Mouse (Mus musculus): ENCODE measurements around the gene Sumo1. TPM values are rescaled to one million over a fixed set of nuclear protein-coding genes. Genes with fewer than 3 reads are reported as not detected.
"Not testable (repeated sequence)": the region's sequence is repeated elsewhere in the genome, so short reads cannot be mapped to it uniquely, and the experiment has no call there.

The Sumo1 gene
- total and polyA plus RNA-seq, 2 experiments from 2014 or later, result 71.3 to 186 TPM

DNA sequence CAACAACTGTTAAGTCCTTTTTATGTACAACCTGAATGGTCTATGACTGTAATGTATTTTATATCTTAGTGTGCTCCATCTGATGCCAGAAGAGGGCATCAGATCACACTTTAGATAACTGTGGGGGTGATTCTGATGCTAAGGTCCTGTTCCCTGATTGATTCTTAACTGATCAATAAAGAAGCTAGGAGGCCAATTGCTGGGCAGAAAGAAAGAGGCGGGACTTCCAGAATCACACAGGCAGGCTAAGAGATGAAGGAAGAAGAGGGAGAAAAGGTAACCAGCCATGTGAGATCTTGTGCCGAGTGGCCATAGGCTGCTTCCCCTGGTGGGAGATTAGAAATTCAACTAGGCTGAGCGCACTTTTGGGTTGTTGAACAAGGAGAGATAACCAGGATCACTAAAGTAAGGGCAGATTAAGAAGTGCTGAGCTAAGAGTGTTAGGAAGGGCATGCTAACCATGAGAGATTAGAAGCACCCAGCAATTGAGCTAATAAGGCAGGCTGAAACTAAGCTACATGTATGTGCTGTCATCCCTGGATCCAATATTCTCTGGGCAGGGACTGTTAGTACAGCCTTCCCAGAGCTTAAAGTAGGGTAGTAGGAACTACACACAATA is 19.3 kb downstream of the Sumo1 start:
- H3K27me3 ChIP-seq (ENCODE audit: control insufficient read depth, insufficient read depth, low read length), result no peaks in the 10 kb centered on the region
- peaks cover 34% of the 10 kb centered on the region for H3K36me3 ChIP-seq (replicated peaks; ENCODE audit: control insufficient read depth, insufficient read depth, low read length)
- no peak overlapping the region for H3K9ac ChIP-seq (replicated peaks; ENCODE audit: low read depth, low read length)
- DNase-seq (ENCODE audit: low spot score) (no peak), ATAC-seq (ENCODE audit: insufficient read depth, low read depth) (no peak)
- H3K4me3 ChIP-seq (ENCODE audit: low read depth, low read length), result no peak overlapping the region
- no peak overlapping the region for H3K4me2 ChIP-seq (ENCODE audit: low read depth, low read length)
- WGBS, result 84% methylated on average over 3 of the region's 3 CpGs
- H3K9me3 ChIP-seq (replicated peaks; ENCODE audit: control insufficient read depth, low read length), result no peaks in the 10 kb centered on the region
- H3K27ac ChIP-seq (ENCODE audit: low read depth), result no peak overlapping the region
- H3K4me1 ChIP-seq (ENCODE audit: control insufficient read depth, insufficient read depth), result no peaks in the 10 kb centered on the region
- no peak for TF ChIP-seq EP300 (IDR thresholded peaks at IDR 0.05; ENCODE audit: low read depth)
- no peak for TF ChIP-seq CTCF (IDR thresholded peaks at IDR 0.05; ENCODE audit: low read depth)

GRCm38 (mm10) chr1:59646502-59646901 is 24.1 kb downstream of the Sumo1 start:
- H3K27me3 ChIP-seq (ENCODE audit: control insufficient read depth, insufficient read depth, low read length); H3K4me1 ChIP-seq (ENCODE audit: control insufficient read depth, insufficient read depth); H3K4me3 ChIP-seq (ENCODE audit: low read depth, low read length); H3K27ac ChIP-seq (ENCODE audit: low read depth); ATAC-seq (ENCODE audit: insufficient read depth, low read depth); DNase-seq (ENCODE audit: low spot score); H3K4me2 ChIP-seq (ENCODE audit: low read depth, low read length); H3K9me3 ChIP-seq (replicated peaks; ENCODE audit: control insufficient read depth, low read length); H3K9ac ChIP-seq (replicated peaks; ENCODE audit: low read depth, low read length): not testable (repeated sequence)
- WGBS, result 91% methylated on average over 2 of the region's 2 CpGs
- H3K36me3 ChIP-seq (replicated peaks; ENCODE audit: control insufficient read depth, insufficient read depth, low read length), result peaks cover 49% of the 10 kb centered on the region

DNA sequence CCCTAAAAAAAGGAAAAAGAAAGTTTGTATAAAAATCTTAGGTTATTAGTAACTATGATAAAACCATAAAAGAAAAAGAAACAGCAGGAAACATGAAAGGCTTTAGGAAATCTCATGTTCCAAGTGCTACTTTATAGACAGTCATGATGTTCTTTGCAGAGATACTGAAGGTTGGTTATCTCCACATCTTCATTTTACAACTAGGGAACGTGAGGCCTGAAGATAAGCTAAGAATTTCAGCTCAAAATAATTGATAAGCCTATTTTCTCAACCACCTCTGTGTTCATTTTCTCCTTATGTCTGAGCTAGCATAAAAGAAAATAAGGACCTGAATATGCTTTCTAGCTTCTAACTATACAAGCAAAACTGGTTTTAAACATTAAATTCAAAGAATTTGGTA is 28.1 kb downstream of the Sumo1 start:
- no peaks in the 10 kb centered on the region for H3K4me1 ChIP-seq (ENCODE audit: control insufficient read depth, insufficient read depth)
- TF ChIP-seq EP300 (IDR thresholded peaks at IDR 0.05; ENCODE audit: low read depth) (no peak), CTCF (IDR thresholded peaks at IDR 0.05; ENCODE audit: low read depth) (no peak)
- peaks cover 27% of the 10 kb centered on the region for H3K36me3 ChIP-seq (replicated peaks; ENCODE audit: control insufficient read depth, insufficient read depth, low read length)
- H3K9me3 ChIP-seq (replicated peaks; ENCODE audit: control insufficient read depth, low read length), result no peaks in the 10 kb centered on the region
- DNase-seq (ENCODE audit: low spot score) (no peak), ATAC-seq (ENCODE audit: insufficient read depth, low read depth) (no peak)
- WGBS, result 44% methylated on average over 1 of the region's 1 CpGs
- H3K4me2 ChIP-seq (ENCODE audit: low read depth, low read length), result no peak overlapping the region
- H3K9ac ChIP-seq (replicated peaks; ENCODE audit: low read depth, low read length), result no peak overlapping the region
- no peak overlapping the region for H3K27ac ChIP-seq (ENCODE audit: low read depth)
- no peaks in the 10 kb centered on the region for H3K27me3 ChIP-seq (ENCODE audit: control insufficient read depth, insufficient read depth, low read length)
- no peak overlapping the region for H3K4me3 ChIP-seq (ENCODE audit: low read depth, low read length)

GRCm38 (mm10) chr1:59638371-59638770 is 32.3 kb downstream of the Sumo1 start:
- DNase-seq (ENCODE audit: low spot score) (no peak), ATAC-seq (ENCODE audit: insufficient read depth, low read depth) (no peak)
- no peak for TF ChIP-seq CTCF (IDR thresholded peaks at IDR 0.05; ENCODE audit: low read depth)
- TF ChIP-seq EP300 (IDR thresholded peaks at IDR 0.05; ENCODE audit: low read depth), result no peak
- Histone ChIP-seq H3K9ac (replicated peaks; ENCODE audit: low read depth, low read length) (no peak overlapping the region), H3K27me3 (ENCODE audit: control insufficient read depth, insufficient read depth, low read length) (no peaks in the 10 kb centered on the region), H3K4me3 (ENCODE audit: low read depth, low read length) (no peak overlapping the region), H3K4me2 (ENCODE audit: low read depth, low read length) (no peak overlapping the region), H3K9me3 (replicated peaks; ENCODE audit: control insufficient read depth, low read length) (no peaks in the 10 kb centered on the region), H3K36me3 (replicated peaks; ENCODE audit: control insufficient read depth, insufficient read depth, low read length) (peaks cover 17% of the 10 kb centered on the region), H3K4me1 (ENCODE audit: control insufficient read depth, insufficient read depth) (no peaks in the 10 kb centered on the region), H3K27ac (ENCODE audit: low read depth) (no peak overlapping the region)
- WGBS, result 77% methylated on average over 3 of the region's 3 CpGs

DNA sequence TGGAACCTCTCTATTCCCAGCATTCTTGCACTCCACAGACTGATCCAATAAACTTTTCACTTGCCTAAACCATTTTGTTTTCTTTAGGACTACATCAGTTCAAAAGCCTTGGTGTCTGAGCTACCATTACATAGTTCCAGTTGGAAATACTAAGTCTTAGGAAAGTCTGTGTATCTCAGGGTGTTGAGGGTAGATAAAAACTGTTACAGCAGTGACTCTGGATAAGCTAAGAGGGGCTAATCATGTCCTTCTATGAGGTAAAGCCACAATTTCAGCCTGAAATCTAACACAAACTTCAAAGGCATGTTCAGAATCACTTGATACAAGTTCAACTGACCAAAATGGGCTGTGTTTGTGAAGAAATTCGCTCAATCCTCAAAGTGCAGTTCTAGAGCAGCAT is 34.3 kb downstream of the Sumo1 start:
- no peak overlapping the region for H3K9ac ChIP-seq (replicated peaks; ENCODE audit: low read depth, low read length)
- H3K27me3 ChIP-seq (ENCODE audit: control insufficient read depth, insufficient read depth, low read length), result no peaks in the 10 kb centered on the region
- H3K4me2 ChIP-seq (ENCODE audit: low read depth, low read length), result no peak overlapping the region
- TF ChIP-seq EP300 (IDR thresholded peaks at IDR 0.05; ENCODE audit: low read depth) (no peak), CTCF (IDR thresholded peaks at IDR 0.05; ENCODE audit: low read depth) (no peak)
- H3K27ac ChIP-seq (ENCODE audit: low read depth), result no peak overlapping the region
- H3K9me3 ChIP-seq (replicated peaks; ENCODE audit: control insufficient read depth, low read length), result no peaks in the 10 kb centered on the region
- no peak overlapping the region for H3K4me3 ChIP-seq (ENCODE audit: low read depth, low read length)
- ATAC-seq (ENCODE audit: insufficient read depth, low read depth), result no peak
- H3K36me3 ChIP-seq (replicated peaks; ENCODE audit: control insufficient read depth, insufficient read depth, low read length), result peaks cover 3% of the 10 kb centered on the region; the same call in 1 of the 2 replicates
- no peaks in the 10 kb centered on the region for H3K4me1 ChIP-seq (ENCODE audit: control insufficient read depth, insufficient read depth)
- no peak for DNase-seq (ENCODE audit: low spot score)
- 71% methylated on average over 1 of the region's 1 CpGs for WGBS

GRCm38 (mm10) chr1:59633056-59633455 is 37.6 kb downstream of the Sumo1 start:
- Histone ChIP-seq H3K4me3 (ENCODE audit: low read depth, low read length) (no peak overlapping the region), H3K36me3 (replicated peaks; ENCODE audit: control insufficient read depth, insufficient read depth, low read length) (no peaks in the 10 kb centered on the region), H3K9ac (replicated peaks; ENCODE audit: low read depth, low read length) (no peak overlapping the region), H3K9me3 (replicated peaks; ENCODE audit: control insufficient read depth, low read length) (no peaks in the 10 kb centered on the region), H3K4me2 (ENCODE audit: low read depth, low read length) (no peak overlapping the region), H3K27me3 (ENCODE audit: control insufficient read depth, insufficient read depth, low read length) (no peaks in the 10 kb centered on the region), H3K4me1 (ENCODE audit: control insufficient read depth, insufficient read depth) (no peaks in the 10 kb centered on the region), H3K27ac (ENCODE audit: low read depth) (no peak overlapping the region)
- 28% methylated on average over 6 of the region's 6 CpGs for WGBS
- no peak for ATAC-seq (ENCODE audit: insufficient read depth, low read depth)
- TF ChIP-seq CTCF (IDR thresholded peaks at IDR 0.05; ENCODE audit: low read depth), result no peak
- no peak for TF ChIP-seq EP300 (IDR thresholded peaks at IDR 0.05; ENCODE audit: low read depth)
- DNase-seq (ENCODE audit: low spot score), result no peak
